Mouse (Mus musculus) hindbrain, embryonic 11.5 days (tissue): ENCODE results near the gene Pga5. TPM values are rescaled to one million over a fixed set of nuclear protein-coding genes. Genes with fewer than 3 reads are reported as not detected.

ENCODE experiments used
- ATAC-seq: fragments of 200-750 bp; cut with Nextera tagmentation; 2 replicates; pipeline ENCODE4 v1.8.0; 2017; ENCODE audit warnings: mild to moderate bottlenecking, moderate TSS enrichment, moderate library complexity; ENCODE audit not compliant: low FRiP score
- DNase-seq: peaks from one replicate; pipeline ENCODE4 v3.0.0-alpha.2; 2015; ENCODE audit warnings: low spot score
- H3K27ac ChIP-seq: fragments of 300-500 bp; sonication (generic); 2 replicates; pipeline ENCODE4 v1.5.1; 2014; ENCODE audit warnings: mild to moderate bottlenecking, low read depth, low read length
- H3K27me3 ChIP-seq: fragments of 300-500 bp; sonication (generic); 2 replicates; pipeline ENCODE4 v1.6.1; 2014; ENCODE audit warnings: mild to moderate bottlenecking, low read length, moderate library complexity, mixed read lengths; ENCODE audit not compliant: control insufficient read depth, insufficient read depth
- H3K36me3 ChIP-seq: fragments of 300-500 bp; sonication (generic); 2 replicates; pipeline ENCODE4 v1.6.1; 2014; ENCODE audit warnings: mild to moderate bottlenecking, low read length, moderate library complexity, mixed read lengths; ENCODE audit not compliant: control insufficient read depth, insufficient read depth
- H3K4me1 ChIP-seq: fragments of 300-500 bp; sonication (generic); replicated peaks from 2 replicates; pipeline ENCODE4 v1.6.1; 2014; ENCODE audit warnings: low read length, mixed read lengths; ENCODE audit not compliant: control insufficient read depth, insufficient read depth
- H3K4me2 ChIP-seq: fragments of 300-500 bp; sonication (generic); replicated peaks from 2 replicates; pipeline ENCODE4 v1.6.1; 2014; ENCODE audit warnings: mild to moderate bottlenecking, low read depth, low read length
- H3K4me3 ChIP-seq: fragments of 300-500 bp; sonication (generic); 2 replicates; pipeline ENCODE4 v1.5.1; 2014; ENCODE audit warnings: low read depth, low read length
- H3K9ac ChIP-seq: fragments of 300-500 bp; sonication (generic); 2 replicates; pipeline ENCODE4 v1.6.1; 2014; ENCODE audit warnings: low read depth, low read length
- H3K9me3 ChIP-seq: fragments of 300-500 bp; sonication (generic); 2 replicates; pipeline ENCODE4 v1.6.1; 2016; ENCODE audit warnings: low read length; ENCODE audit not compliant: control insufficient read depth
- WGBS: fragments of 180-500 bp; shearing (Covaris S2); extraction: QIAGEN DNeasy Blood & Tissue Kit; methylation state at CpG from one replicate; pipeline ENCODE4 v1.1.7; 2014; 5-methylcytosine and 5-hydroxymethylcytosine counted together
- polyA plus RNA-seq: library from polyadenylated mRNA; unstranded; fragments of >200 nt; fragmentation: Nextera tagmentation; extraction: Ambion mirVana; gene quantifications from 2 replicates; pipeline ENCODE4 v1.2.1, GENCODE M21; 2014

Gene Pga5
- polyA plus RNA-seq, 1 experiment from 2014 or later, result not detected

DNA sequence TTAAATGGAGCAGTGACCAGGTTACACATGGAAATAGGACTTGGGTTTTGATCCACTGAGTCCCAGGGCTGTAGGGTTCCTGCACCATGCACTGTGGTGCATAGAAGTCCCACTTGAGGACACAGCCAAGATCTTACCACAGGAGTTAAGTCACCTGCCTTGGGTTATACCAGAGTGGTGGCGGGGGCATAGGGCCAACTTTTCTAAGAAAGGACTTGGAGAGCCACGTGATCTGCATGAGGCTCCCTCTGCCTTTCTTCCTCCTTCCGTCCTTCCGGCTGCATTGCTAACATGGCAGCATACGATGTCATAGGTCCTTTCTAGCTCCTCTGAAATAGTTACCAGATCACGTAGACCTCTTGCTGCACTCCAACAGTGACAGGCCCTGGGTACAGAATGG, 37.6 kb upstream of the Pga5 start:
- Histone ChIP-seq H3K27me3 (no peaks in the 10 kb centered on the region), H3K4me1 (peaks cover 2% of the 10 kb centered on the region; the same call in 1 of the 2 replicates), H3K9ac (no peak overlapping the region), H3K9me3 (no peaks in the 10 kb centered on the region), H3K27ac (no peak overlapping the region), H3K4me3 (no peak overlapping the region), H3K4me2 (no peak overlapping the region), H3K36me3 (peaks cover 3% of the 10 kb centered on the region; the same call in 1 of the 2 replicates)
- WGBS, result 86% methylated on average over 6 of the region's 6 CpGs
- ATAC-seq (no peak), DNase-seq (no peak)

DNA sequence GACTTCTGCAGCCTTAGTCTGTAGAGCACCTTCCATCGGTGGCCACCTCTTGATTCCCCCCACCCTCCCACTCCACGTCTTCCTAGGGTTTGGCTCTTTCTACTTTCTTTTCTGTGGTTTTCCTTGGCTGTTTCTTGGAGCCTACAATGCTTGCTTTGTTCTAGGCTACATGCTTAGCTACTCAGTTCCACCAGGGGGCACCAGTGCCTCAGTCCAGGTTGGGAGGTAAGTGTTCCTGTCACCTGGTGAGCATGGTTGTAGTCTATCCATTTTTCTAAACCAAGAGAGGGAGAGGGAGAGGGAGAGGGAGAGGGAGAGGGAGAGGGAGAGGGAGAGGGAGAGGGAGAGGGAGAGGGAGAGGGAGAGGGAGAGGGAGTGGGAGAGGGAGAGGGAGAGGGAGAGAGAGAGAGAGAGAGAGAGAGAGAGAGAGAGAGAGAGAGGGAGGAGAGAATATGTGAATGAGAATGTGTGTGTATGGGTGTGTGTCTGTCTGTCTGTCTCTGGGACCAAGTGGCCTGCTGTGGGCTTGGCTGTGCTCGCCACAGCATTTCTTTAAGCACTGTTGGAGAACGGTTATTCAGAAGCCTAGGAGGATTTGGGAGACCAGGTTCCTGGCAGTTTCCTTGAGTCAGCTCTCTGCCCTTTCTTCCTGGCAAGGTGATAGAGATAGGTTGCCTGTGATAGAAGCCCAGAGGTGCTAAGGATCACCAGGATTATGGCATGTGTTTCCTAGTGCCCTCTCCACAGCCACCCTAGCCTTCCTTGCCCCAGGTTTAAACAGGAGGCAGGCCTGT, 37.0 kb upstream of the Pga5 start:
- no peak overlapping the region for H3K4me2 ChIP-seq
- no peak overlapping the region for H3K27ac ChIP-seq
- peak; percentile 45; the same call in 1 of the 2 replicates for ATAC-seq
- H3K36me3 ChIP-seq, result peaks cover 3% of the 10 kb centered on the region; the same call in 1 of the 2 replicates
- H3K9ac ChIP-seq, result no peak overlapping the region
- H3K4me1 ChIP-seq, result 0 out of 2 replicates have a peak, but pooled peaks cover under 1% of the 10 kb centered on the region
- H3K27me3 ChIP-seq, result no peaks in the 10 kb centered on the region
- no peak overlapping the region for H3K4me3 ChIP-seq
- no peaks in the 10 kb centered on the region for H3K9me3 ChIP-seq
- peak; percentile 82 for DNase-seq
- 49% methylated on average over 4 of the region's 4 CpGs for WGBS

DNA sequence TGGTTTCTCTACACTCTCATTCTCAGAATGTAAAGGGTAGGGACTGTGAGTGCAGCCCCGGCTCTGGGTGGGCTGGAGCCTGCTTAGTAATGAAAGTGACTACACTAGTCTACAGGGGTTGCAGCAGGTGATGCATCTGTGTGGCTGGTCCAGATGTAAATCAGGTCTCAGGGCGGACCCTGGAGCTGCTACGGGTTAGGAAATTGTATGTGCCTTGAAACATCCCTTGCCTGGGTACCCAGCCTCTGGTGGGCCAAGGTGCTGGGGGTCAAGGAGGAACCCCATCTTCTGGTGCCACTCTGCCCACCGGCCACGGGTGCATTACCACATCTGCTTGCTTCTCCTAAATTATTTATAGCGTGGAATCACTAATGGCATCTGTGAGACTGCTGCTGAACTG, 36.3 kb upstream of the Pga5 start:
- Histone ChIP-seq H3K27ac (no peak overlapping the region), H3K9ac (no peak overlapping the region), H3K4me3 (no peak overlapping the region), H3K4me2 (no peak overlapping the region), H3K27me3 (no peaks in the 10 kb centered on the region), H3K36me3 (peaks cover 3% of the 10 kb centered on the region; the same call in 1 of the 2 replicates), H3K4me1 (peaks cover 2% of the 10 kb centered on the region; the same call in 1 of the 2 replicates), H3K9me3 (no peaks in the 10 kb centered on the region)
- ATAC-seq, result no peak
- no peak for DNase-seq
- WGBS, result 95% methylated on average over 6 of the region's 6 CpGs

DNA sequence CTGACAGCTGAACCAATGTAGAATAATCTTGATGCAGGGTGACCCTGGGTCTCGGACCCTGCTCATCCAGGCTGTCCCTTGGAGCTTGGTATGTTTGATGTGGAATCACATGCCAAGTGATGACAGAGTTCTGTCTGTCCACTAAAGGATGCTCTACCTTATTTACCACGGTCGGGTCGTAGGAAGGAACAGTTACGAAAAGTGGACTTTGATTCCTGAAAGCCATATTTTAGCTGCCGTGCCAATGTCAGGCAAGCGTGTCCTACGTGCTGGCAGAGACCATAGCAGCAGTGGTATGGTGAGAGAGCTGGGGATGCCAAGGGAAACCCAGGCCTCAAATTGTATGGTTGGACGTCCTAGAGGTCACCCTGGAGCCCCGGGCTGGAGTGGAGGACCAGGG, 35.7 kb upstream of the Pga5 start:
- Histone ChIP-seq H3K9ac (no peak overlapping the region), H3K4me1 (peaks cover 2% of the 10 kb centered on the region; the same call in 1 of the 2 replicates), H3K4me2 (no peak overlapping the region), H3K9me3 (no peaks in the 10 kb centered on the region), H3K4me3 (no peak overlapping the region), H3K27ac (no peak overlapping the region), H3K27me3 (no peaks in the 10 kb centered on the region), H3K36me3 (peaks cover 3% of the 10 kb centered on the region; the same call in 1 of the 2 replicates)
- WGBS, result 96% methylated on average over 10 of the region's 10 CpGs
- DNase-seq, result no peak
- no peak for ATAC-seq

DNA sequence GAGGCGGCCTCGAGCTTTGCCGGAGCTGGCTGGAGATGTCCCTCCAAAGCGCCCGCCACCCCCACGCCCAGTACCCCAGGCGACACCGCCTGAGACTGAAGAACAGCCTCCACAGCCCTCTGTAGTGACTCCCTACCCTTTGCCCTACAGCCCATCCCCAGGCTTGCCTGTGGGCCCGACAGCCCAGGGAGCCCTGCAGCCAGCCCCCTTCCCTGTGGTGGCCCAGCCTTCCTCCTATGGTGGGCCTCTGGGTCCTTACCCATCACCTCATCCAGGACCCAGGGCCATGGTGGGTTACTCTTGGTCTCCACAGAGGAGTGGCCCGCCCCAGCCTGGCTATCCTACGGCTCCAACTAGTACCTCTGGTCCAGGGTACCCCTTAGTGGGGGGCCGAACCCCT, 34.8 kb upstream of the Pga5 start:
- Histone ChIP-seq H3K9ac (no peak overlapping the region), H3K4me2 (no peak overlapping the region), H3K4me1 (peaks cover 2% of the 10 kb centered on the region; the same call in 1 of the 2 replicates), H3K36me3 (peaks cover 3% of the 10 kb centered on the region; the same call in 1 of the 2 replicates), H3K27me3 (no peaks in the 10 kb centered on the region), H3K4me3 (no peak overlapping the region), H3K27ac (no peak overlapping the region), H3K9me3 (no peaks in the 10 kb centered on the region)
- ATAC-seq, result no peak
- no peak for DNase-seq
- 96% methylated on average over 12 of the region's 12 CpGs for WGBS

DNA sequence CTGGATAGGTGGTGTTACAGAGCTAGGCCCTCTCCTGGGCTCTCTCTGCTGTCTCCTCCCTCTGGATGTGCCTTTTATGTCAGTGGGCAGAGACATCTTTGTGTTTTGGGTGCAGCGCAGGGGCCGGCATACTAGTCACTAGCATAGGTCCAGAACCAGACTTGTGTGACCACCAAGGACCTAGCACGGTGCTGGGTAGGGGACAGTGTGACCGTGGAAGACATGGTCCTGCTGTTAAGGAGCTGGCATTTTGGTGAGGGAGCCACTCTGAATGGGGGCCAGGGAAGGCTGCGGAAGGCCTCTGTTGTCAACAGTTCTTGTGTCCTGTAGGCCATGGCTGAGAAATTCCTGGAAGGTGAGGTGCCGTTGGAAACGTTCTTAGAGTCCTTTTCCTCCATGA, 34.3 kb upstream of the Pga5 start:
- H3K27ac ChIP-seq, result no peak overlapping the region

DNA sequence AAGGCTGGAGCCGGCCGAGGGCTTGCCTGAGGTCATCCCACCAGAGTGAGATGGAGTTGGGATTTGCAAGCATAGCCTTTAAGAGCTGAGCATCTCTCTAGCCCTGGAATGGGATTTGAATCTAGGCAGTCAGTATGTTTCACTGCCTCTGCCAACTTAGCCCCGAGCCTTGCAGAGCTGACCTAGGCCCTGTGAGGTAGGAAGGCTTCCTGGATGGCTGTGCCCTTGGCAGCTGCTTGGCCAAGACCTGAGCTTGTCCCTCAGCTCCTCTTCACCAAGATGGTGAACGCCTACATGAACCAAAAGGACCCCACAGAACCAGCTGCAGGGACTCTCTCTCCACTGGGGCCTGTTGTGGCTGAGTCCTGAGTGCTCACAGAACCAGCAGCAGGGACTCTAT, 32.9 kb upstream of the Pga5 start:
- Histone ChIP-seq H3K36me3 (peaks cover 3% of the 10 kb centered on the region; the same call in 1 of the 2 replicates), H3K27me3 (no peaks in the 10 kb centered on the region), H3K27ac (no peak overlapping the region), H3K9me3 (no peaks in the 10 kb centered on the region), H3K4me1 (peaks cover 2% of the 10 kb centered on the region; the same call in 1 of the 2 replicates), H3K9ac (no peak overlapping the region), H3K4me3 (no peak overlapping the region), H3K4me2 (no peak overlapping the region)
- ATAC-seq (no peak), DNase-seq (no peak)
- 95% methylated on average over 4 of the region's 4 CpGs for WGBS

More for the DNA sequence above, 34.3 kb upstream of the Pga5 start:
- Histone ChIP-seq H3K4me1 (peaks cover 2% of the 10 kb centered on the region; the same call in 1 of the 2 replicates), H3K9me3 (no peaks in the 10 kb centered on the region), H3K4me2 (no peak overlapping the region), H3K27me3 (no peaks in the 10 kb centered on the region), H3K4me3 (no peak overlapping the region), H3K9ac (no peak overlapping the region), H3K36me3 (peaks cover 3% of the 10 kb centered on the region; the same call in 1 of the 2 replicates)
- WGBS, result 94% methylated on average over 7 of the region's 7 CpGs
- no peak for DNase-seq
- ATAC-seq, result no peak

DNA sequence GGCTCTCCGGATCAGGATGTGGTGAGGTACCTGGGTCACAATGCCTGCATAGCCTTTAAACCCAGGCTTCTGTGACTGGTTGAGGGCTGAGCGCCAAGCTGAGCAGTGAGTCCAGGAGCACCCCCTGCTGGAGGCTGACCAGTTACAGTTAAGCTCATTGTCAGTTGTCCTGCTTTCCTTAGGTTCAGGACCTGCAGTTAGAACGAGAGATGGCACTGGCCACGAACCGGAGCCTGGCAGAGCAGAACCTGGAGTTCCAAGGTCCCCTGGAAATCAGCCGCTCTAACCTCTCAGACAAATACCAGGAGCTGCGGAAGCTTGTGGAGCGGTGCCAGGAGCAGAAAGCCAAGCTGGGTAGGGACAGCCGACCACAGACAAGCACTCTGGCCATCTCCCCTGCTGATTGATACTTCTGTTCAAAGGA, 32.2 kb upstream of the Pga5 start:
- peak overlapping the region; percentile 24; the same call in 1 of the 2 replicates for H3K27ac ChIP-seq
- peaks cover 2% of the 10 kb centered on the region; the same call in 1 of the 2 replicates for H3K4me1 ChIP-seq
- H3K9ac ChIP-seq, result no peak overlapping the region
- H3K36me3 ChIP-seq, result peaks cover 3% of the 10 kb centered on the region; the same call in 1 of the 2 replicates
- no peak overlapping the region for H3K4me2 ChIP-seq
- DNase-seq (peak; percentile 62), ATAC-seq (peak; percentile 39)
- H3K27me3 ChIP-seq, result no peaks in the 10 kb centered on the region
- H3K9me3 ChIP-seq, result no peaks in the 10 kb centered on the region
- H3K4me3 ChIP-seq, result no peak overlapping the region
- 80% methylated on average over 9 of the region's 9 CpGs for WGBS
